Mouse (Mus musculus) gonadal fat pad, adult 2 months (tissue): ENCODE results near the gene Kcnq1. TPM values are rescaled to one million over a fixed set of nuclear protein-coding genes. Genes with fewer than 3 reads are reported as not detected.

Experiments used
- DNase-seq: peaks from one replicate; pipeline ENCODE4 v3.0.0-alpha.2; 2012; ENCODE audit warnings: low read depth
- polyA plus RNA-seq: library from polyadenylated mRNA; depleted of rRNA; stranded (reverse); fragments of >200 nt; gene quantifications from 2 replicates; pipeline ENCODE4 v1.2.3, GENCODE M21; 2012; rRNA removed

Kcnq1 gene
- polyA plus RNA-seq, 1 experiment, result 19.7 TPM

- no peak for DNase-seq
These were observed 355.8 kb downstream of the Kcnq1 start for GRCm38 (mm10) chr7:143461920-143462319.

GRCm38 (mm10) chr7:143462516-143462915, 356.4 kb downstream of the Kcnq1 start:
- no peak for DNase-seq

- no peak for DNase-seq
These were observed 357.8 kb downstream of the Kcnq1 start for GRCm38 (mm10) chr7:143463865-143464415.

- DNase-seq, result no peak
These were observed 358.8 kb downstream of the Kcnq1 start for GRCm38 (mm10) chr7:143464811-143465560.

- no peak for DNase-seq
These were observed 360.0 kb downstream of the Kcnq1 start for GRCm38 (mm10) chr7:143466099-143466677.

GRCm38 (mm10) chr7:143467714-143468113, 361.6 kb downstream of the Kcnq1 start:
- no peak for DNase-seq

- no peak for DNase-seq
These were observed 363.8 kb downstream of the Kcnq1 start for GRCm38 (mm10) chr7:143469946-143470345.

- DNase-seq, result no peak
These were observed 367.4 kb downstream of the Kcnq1 start, which contains the start of gene Slc22a18 for GRCm38 (mm10) chr7:143473347-143474101. Gene Slc22a18 (plus strand): TSS chr7:143473736.

GRCm38 (mm10) chr7:143474811-143475210, 368.6 kb downstream of the Kcnq1 start:
- no peak for DNase-seq

- DNase-seq, result no peak
These were observed 369.7 kb downstream of the Kcnq1 start for GRCm38 (mm10) chr7:143475876-143476275.

Other genes starting within 250 kb of the Kcnq1 start
- 0.30 and 0.68 TPM in 2 replicates for gene Th, start 175.2 kb upstream of the Kcnq1 start, polyA plus RNA-seq
- 2.0 and 3.2 TPM in 2 replicates for gene Ascl2, start 137.1 kb upstream of the Kcnq1 start, polyA plus RNA-seq
- gene Tspan32, start 101.3 kb upstream of the Kcnq1 start, polyA plus RNA-seq, result 3.3 and 3.5 TPM in 2 replicates
- 621 and 798 TPM in 2 replicates for gene Cd81, start 53.6 kb upstream of the Kcnq1 start, polyA plus RNA-seq
- gene Tssc4, start 37.1 kb upstream of the Kcnq1 start, polyA plus RNA-seq, result 70.5 and 80.6 TPM in 2 replicates
- 0.35 and 0.36 TPM in 2 replicates for gene Trpm5, start 11.7 kb upstream of the Kcnq1 start, polyA plus RNA-seq